Mouse (Mus musculus): ENCODE measurements around the gene Ppid. TPM values are rescaled to one million over a fixed set of nuclear protein-coding genes. Genes with fewer than 3 reads are reported as not detected.

Ppid gene
- polyA plus RNA-seq, 1 experiment = 297 TPM

- peak within 1 kb of the TSS; percentile 32; the same call in 1 of the 2 replicates for H3K27ac ChIP-seq (ENCODE audit: insufficient read depth, low read length)
- no peaks in the 10 kb centered on the region for H3K9me3 ChIP-seq (replicated peaks; ENCODE audit: control insufficient read depth, insufficient read depth, low read length, poor library complexity, severe bottlenecking)
- H3K9ac ChIP-seq (ENCODE audit: low read depth, poor library complexity, severe bottlenecking) = peak within 1 kb of the TSS; percentile 61
- no peaks in the 10 kb centered on the region for H3K27me3 ChIP-seq (ENCODE audit: control insufficient read depth, insufficient read depth, low read length, poor library complexity, severe bottlenecking)
- peaks cover 7% of the 10 kb centered on the region for H3K36me3 ChIP-seq (ENCODE audit: control insufficient read depth, insufficient read depth, low read length, poor library complexity, severe bottlenecking)
- TF ChIP-seq CTCF (IDR thresholded peaks at IDR 0.05; ENCODE audit: low read depth, low read length) = no peak
- 0 out of 2 replicates have a peak, but pooled peaks have one; percentile 8 for TF ChIP-seq EP300 (IDR thresholded peaks at IDR 0.05; ENCODE audit: insufficient read depth, low read depth, low read length)
- peak; percentile 92 for TF ChIP-seq POLR2A (IDR thresholded peaks at IDR 0.05; ENCODE audit: insufficient read depth, low read length)
- H3K4me1 ChIP-seq (ENCODE audit: control insufficient read depth, insufficient read depth, low read length) = no peaks in the 10 kb centered on the region
- peak within 1 kb of the TSS; percentile 92 for H3K4me3 ChIP-seq (ENCODE audit: low read depth, low read length)
Measured at GRCm38 (mm10) chr3:79628561-79629415, 37.6 kb downstream of the Ppid start, which contains the start of gene 4930579G24Rik. Gene 4930579G24Rik (plus strand): TSS chr3:79629079.

- Histone ChIP-seq H3K4me1 (ENCODE audit: control insufficient read depth, insufficient read depth, low read length) (no peaks in the 10 kb centered on the region), H3K27ac (ENCODE audit: insufficient read depth, low read length) (peak within 1 kb of the TSS; percentile 32; the same call in 1 of the 2 replicates), H3K9ac (ENCODE audit: low read depth, poor library complexity, severe bottlenecking) (peak within 1 kb of the TSS; percentile 61), H3K27me3 (ENCODE audit: control insufficient read depth, insufficient read depth, low read length, poor library complexity, severe bottlenecking) (no peaks in the 10 kb centered on the region), H3K9me3 (replicated peaks; ENCODE audit: control insufficient read depth, insufficient read depth, low read length, poor library complexity, severe bottlenecking) (no peaks in the 10 kb centered on the region), H3K4me3 (ENCODE audit: low read depth, low read length) (peak within 1 kb of the TSS; percentile 92), H3K36me3 (ENCODE audit: control insufficient read depth, insufficient read depth, low read length, poor library complexity, severe bottlenecking) (peaks cover 7% of the 10 kb centered on the region)
- no peak for TF ChIP-seq POLR2A (IDR thresholded peaks at IDR 0.05; ENCODE audit: insufficient read depth, low read length)
- no peak for TF ChIP-seq EP300 (IDR thresholded peaks at IDR 0.05; ENCODE audit: insufficient read depth, low read depth, low read length)
- no peak for TF ChIP-seq CTCF (IDR thresholded peaks at IDR 0.05; ENCODE audit: low read depth, low read length)
Measured at GRCm38 (mm10) chr3:79629416-79629730, 38.2 kb downstream of the Ppid start, which contains the start of gene Etfdh. Gene Etfdh (minus strand): TSS chr3:79629500.

GRCm38 (mm10) chr3:79652129-79652528, 61.0 kb downstream of the Ppid start:
- Histone ChIP-seq H3K36me3 (ENCODE audit: control insufficient read depth, insufficient read depth, low read length, poor library complexity, severe bottlenecking) (no peaks in the 10 kb centered on the region), H3K4me3 (ENCODE audit: low read depth, low read length) (no peak overlapping the region), H3K9me3 (replicated peaks; ENCODE audit: control insufficient read depth, insufficient read depth, low read length, poor library complexity, severe bottlenecking) (no peaks in the 10 kb centered on the region), H3K27me3 (ENCODE audit: control insufficient read depth, insufficient read depth, low read length, poor library complexity, severe bottlenecking) (no peaks in the 10 kb centered on the region), H3K27ac (ENCODE audit: insufficient read depth, low read length) (no peak overlapping the region), H3K9ac (ENCODE audit: low read depth, poor library complexity, severe bottlenecking) (no peak overlapping the region), H3K4me1 (ENCODE audit: control insufficient read depth, insufficient read depth, low read length) (no peaks in the 10 kb centered on the region)
- TF ChIP-seq POLR2A (IDR thresholded peaks at IDR 0.05; ENCODE audit: insufficient read depth, low read length) = no peak
- TF ChIP-seq EP300 (IDR thresholded peaks at IDR 0.05; ENCODE audit: insufficient read depth, low read depth, low read length) = no peak
- no peak for TF ChIP-seq CTCF (IDR thresholded peaks at IDR 0.05; ENCODE audit: low read depth, low read length)

Other genes with a start within 250 kb of the Ppid start
- gene Fnip2, start 23.5 kb upstream of the Ppid start, polyA plus RNA-seq (2011; ENCODE audit: insufficient read depth, insufficient read length, low read depth, missing spikeins) = 35.5 and 36.7 TPM in 2 replicates
- 13.9 and 15.8 TPM in 2 replicates for gene 4930579G24Rik, start 37.7 kb downstream of the Ppid start, polyA plus RNA-seq (2011; ENCODE audit: insufficient read depth, insufficient read length, low read depth, missing spikeins)
- gene Etfdh, start 38.2 kb downstream of the Ppid start, polyA plus RNA-seq (2011; ENCODE audit: insufficient read depth, insufficient read length, low read depth, missing spikeins) = 28.7 and 30.2 TPM in 2 replicates
- not detected in 2 replicates for gene Rxfp1, start 146.5 kb downstream of the Ppid start, polyA plus RNA-seq (2011; ENCODE audit: insufficient read depth, insufficient read length, low read depth, missing spikeins)

Measured in ES-Bruce4 (cell line).